Mouse (Mus musculus): Measurements from ENCODE around the gene Ccnh. TPM values are rescaled to one million over a fixed set of nuclear protein-coding genes. Genes with fewer than 3 reads are reported as not detected.

Ccnh gene
- polyA plus RNA-seq (2012; fragmentation: generic; extraction: Trizol), result 10 to 100 TPM in 1 of 2 experiments, 1 to 10 TPM in 1; 6.4 to 24.9 TPM

GRCm38 (mm10) chr13:85188903-85189643 lies at the start of gene Ccnh:
Ccnh (plus strand) TSS chr13:85189408.

Other genes starting within 250 kb of the Ccnh start
- gene Rasa1, start 99.7 kb downstream of the Ccnh start, polyA plus RNA-seq (2012; fragmentation: generic; extraction: Trizol), result 1 to 10 TPM; 1.4 to 4.1 TPM

Data from C3H10T1/2 (cell line).